Comparison of ENCODE assay signal across 19 mouse cellular contexts in the genomic region with DNA sequence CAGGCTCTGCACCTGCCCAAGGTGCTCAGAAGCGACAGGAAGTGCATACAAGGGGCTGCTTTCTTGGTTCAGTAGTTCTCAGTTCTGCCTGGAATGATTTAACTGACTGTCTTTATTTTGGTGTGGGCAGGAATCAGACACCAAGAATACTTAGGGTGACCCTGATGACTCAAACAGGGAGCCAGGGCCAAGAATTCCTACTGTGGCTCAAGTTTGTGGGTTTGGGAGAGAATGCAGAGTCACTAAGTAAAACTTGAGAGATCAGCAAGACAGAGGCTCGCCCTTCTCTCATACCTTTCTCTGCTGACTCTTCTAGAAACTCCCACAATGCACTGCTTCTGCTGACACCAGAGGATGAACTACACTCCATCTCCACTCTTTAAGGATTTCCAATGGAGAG.
"Had no signal": no experiment of that assay in that cellular context is flagged by ENCODE, and none has a peak within 500 bp of the region (broad histone marks: within the 10 kb centered on the region; RNA-seq: fewer than 3 reads in every experiment).

No protein-coding gene starts in this region.

- DNase-seq: kidney, adult 11 months; kidney, adult 8-10 months; kidney, postnatal 14 days; kidney, postnatal 4 days; left cerebral cortex, postnatal 4 days; lung, adult 18-20 months; lung, postnatal 10 days; lung, postnatal 36 days; thymus, adult 18-20 months; thymus, postnatal 36 days had no signal

- H3K4me3 ChIP-seq: limb, embryonic 12.5 days; limb, embryonic 15.5 days; liver, embryonic 15.5 days; lung, embryonic 15.5 days; megakaryocyte, embryonic 14.5 days; midbrain, embryonic 10.5 days; midbrain, embryonic 13.5 days had no signal

- H3K9me3 ChIP-seq: limb, embryonic 12.5 days; limb, embryonic 15.5 days; liver, embryonic 15.5 days; lung, embryonic 15.5 days; midbrain, embryonic 10.5 days; midbrain, embryonic 13.5 days had no signal

- H3K27me3 ChIP-seq: limb, embryonic 12.5 days; liver, embryonic 15.5 days; lung, embryonic 15.5 days; midbrain, embryonic 13.5 days had no signal

- H3K27ac ChIP-seq: limb, embryonic 12.5 days; limb, embryonic 15.5 days; liver, embryonic 15.5 days; lung, embryonic 15.5 days; midbrain, embryonic 10.5 days; midbrain, embryonic 13.5 days had no signal

- H3K4me2 ChIP-seq: limb, embryonic 12.5 days; limb, embryonic 15.5 days; liver, embryonic 11.5 days; liver, embryonic 15.5 days; lung, embryonic 15.5 days; midbrain, embryonic 13.5 days had no signal

- ATAC-seq: midbrain, embryonic 13.5 days; midbrain, embryonic 16.5 days had no signal

- H3K36me3 ChIP-seq: limb, embryonic 12.5 days; limb, embryonic 15.5 days; liver, embryonic 15.5 days; lung, embryonic 15.5 days; midbrain, embryonic 10.5 days; midbrain, embryonic 13.5 days had no signal

- H3K9ac ChIP-seq: limb, embryonic 12.5 days; limb, embryonic 15.5 days; liver, embryonic 15.5 days; lung, embryonic 15.5 days; midbrain, embryonic 13.5 days had no signal

- H3K4me1 ChIP-seq: limb, embryonic 12.5 days; limb, embryonic 15.5 days; liver, embryonic 15.5 days; lung, embryonic 15.5 days; megakaryocyte, embryonic 14.5 days had no signal
